Mouse (Mus musculus) neural tube, embryonic 13.5 days (tissue): Measurements from ENCODE around the gene Gm20883. TPM values are rescaled to one million over a fixed set of nuclear protein-coding genes. Genes with fewer than 3 reads are reported as not detected.
"Not testable (repeated sequence)": the region's sequence is repeated elsewhere in the genome, so short reads cannot be mapped to it uniquely, and the experiment has no call there.

Source experiments
- ATAC-seq: fragments of 200-750 bp; cut with Nextera tagmentation; 2 replicates; pipeline ENCODE4 v1.8.0; 2017; ENCODE audit warnings: low read depth, mild to moderate bottlenecking, moderate TSS enrichment, moderate library complexity
- H3K27ac ChIP-seq: fragments of 300-500 bp; sonication (generic); replicated peaks from 2 replicates; pipeline ENCODE4 v1.5.1; 2015; ENCODE audit warnings: moderate library complexity, mild to moderate bottlenecking, inconsistent platforms
- H3K27me3 ChIP-seq: fragments of 300-500 bp; sonication (generic); 2 replicates; pipeline ENCODE4 v1.6.1; 2015; ENCODE audit warnings: mild to moderate bottlenecking, inconsistent platforms
- H3K36me3 ChIP-seq: fragments of 300-500 bp; sonication (generic); 2 replicates; pipeline ENCODE4 v1.6.1; 2015; ENCODE audit warnings: mild to moderate bottlenecking, inconsistent platforms
- H3K4me1 ChIP-seq: fragments of 300-500 bp; sonication (generic); replicated peaks from 2 replicates; pipeline ENCODE4 v1.6.1; 2015; ENCODE audit warnings: inconsistent platforms
- H3K4me2 ChIP-seq: fragments of 300-500 bp; sonication (generic); 2 replicates; pipeline ENCODE4 v1.6.1; 2015; ENCODE audit warnings: inconsistent platforms, mild to moderate bottlenecking, moderate library complexity
- H3K4me3 ChIP-seq: fragments of 300-500 bp; sonication (generic); 2 replicates; pipeline ENCODE4 v1.5.1; 2015; ENCODE audit warnings: mild to moderate bottlenecking, inconsistent platforms
- H3K9ac ChIP-seq: fragments of 300-500 bp; sonication (generic); 2 replicates; pipeline ENCODE4 v1.6.1; 2015; ENCODE audit warnings: moderate library complexity, mild to moderate bottlenecking, inconsistent platforms
- H3K9me3 ChIP-seq: fragments of 300-500 bp; sonication (generic); 2 replicates; pipeline ENCODE4 v1.6.1; 2016; ENCODE audit warnings: inconsistent platforms
- WGBS: fragments of 180-500 bp; shearing (Covaris S2); methylation state at CpG from one replicate; pipeline ENCODE4 v1.1.7; 2015; 5-methylcytosine and 5-hydroxymethylcytosine counted together
- polyA plus RNA-seq: library from polyadenylated mRNA; unstranded; fragments of >200 nt; fragmentation: Nextera tagmentation; extraction: Ambion mirVana; gene quantifications from 2 replicates; pipeline ENCODE4 v1.2.1, GENCODE M21; 2015

Gene Gm20883
- not detected in 2 replicates for polyA plus RNA-seq

DNA sequence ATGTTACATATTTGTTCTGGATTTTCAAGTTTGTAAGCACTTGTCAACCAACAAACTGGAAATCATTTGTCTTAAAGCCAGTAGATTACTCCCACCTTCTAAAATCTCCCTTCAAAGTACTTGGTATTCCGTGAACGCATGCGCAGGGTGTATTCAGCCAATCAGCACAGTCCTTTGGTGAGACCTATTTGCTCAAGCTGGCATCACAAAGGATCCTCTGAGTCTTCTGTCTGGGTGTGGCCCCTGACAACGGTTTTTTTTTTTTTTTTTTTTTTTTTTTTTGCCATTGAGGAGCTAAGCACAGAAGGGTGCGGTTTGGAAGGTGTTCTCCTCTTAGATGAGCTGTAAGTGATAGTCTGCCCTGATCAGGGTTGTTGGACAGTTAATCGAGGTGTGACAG is at the start of gene Gm20883:
Gene Gm20883, plus strand, starts transcription at position 301 of the 400 bp plus-strand sequence.
- not testable (repeated sequence) for H3K9me3 ChIP-seq, H3K4me2 ChIP-seq, H3K4me1 ChIP-seq, ATAC-seq, H3K27ac ChIP-seq, H3K4me3 ChIP-seq, H3K9ac ChIP-seq, H3K27me3 ChIP-seq, H3K36me3 ChIP-seq
- no CpG with 5 or more reads among the region's 6 CpGs for WGBS
